Mouse (Mus musculus): ENCODE measurements at regions not wholly inside any gene's neighbourhood (a gene's known extent, or its start where the extent isn't known, plus 50 kb on each side); places are given as distances from the start of the nearest gene placed in this dataset.

DNA sequence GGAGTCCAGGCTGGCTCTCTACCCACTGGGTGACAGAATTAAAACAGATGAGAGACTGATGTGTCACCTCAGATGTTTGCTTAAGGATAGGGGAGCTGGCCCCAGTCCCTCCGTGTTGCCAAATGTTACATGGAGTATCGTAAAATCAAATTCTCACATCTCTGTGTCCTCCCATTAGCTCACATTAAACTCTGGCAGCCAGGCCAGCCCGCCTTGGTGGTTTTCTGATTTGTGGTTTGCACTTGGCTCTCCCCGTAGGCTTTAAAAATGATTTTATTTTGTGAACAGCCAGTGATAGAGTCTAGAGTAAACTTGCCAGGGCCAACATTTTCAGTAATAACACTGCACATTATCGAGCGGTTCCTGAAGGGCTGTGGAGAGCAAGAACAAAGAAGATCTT lies 149.8 kb downstream of the Hhip start:
- DNase-seq (peak; percentile 16), ATAC-seq (ENCODE audit: insufficient read depth) (0 out of 2 replicates have a peak, but pooled peaks have one; percentile 28)
- 43% methylated on average over 6 of the region's 6 CpGs for WGBS
- Histone ChIP-seq H3K36me3 (ENCODE audit: insufficient read depth) (no peaks in the 10 kb centered on the region), H3K4me3 (ENCODE audit: low read depth, low read length) (no peak overlapping the region), H3K9me3 (ENCODE audit: low read depth, low read length) (no peaks in the 10 kb centered on the region), H3K9ac (no peak overlapping the region), H3K27ac (ENCODE audit: low read depth) (no peak overlapping the region), H3K4me2 (no peak overlapping the region), H3K27me3 (ENCODE audit: insufficient read depth, low read length) (no peaks in the 10 kb centered on the region), H3K4me1 (ENCODE audit: insufficient read depth) (no peaks in the 10 kb centered on the region)
- no peak for TF ChIP-seq CTCF (IDR thresholded peaks at IDR 0.05; ENCODE audit: low read depth)
